Mouse (Mus musculus): ENCODE results near the gene Evpl.
A peak's percentile ranks its signal among the peaks of the same experiment; 100 is the strongest.

The Evpl gene

GRCm38 (mm10) chr11:116212847-116213246 is 25.0 kb downstream of the Evpl start:
- H3K27me3 ChIP-seq (ENCODE audit: insufficient read depth, low read length): no peaks in the 10 kb centered on the region
- H3K9me3 ChIP-seq (ENCODE audit: low read length): no peaks in the 10 kb centered on the region
- no peaks in the 10 kb centered on the region for H3K36me3 ChIP-seq (ENCODE audit: insufficient read depth, low read length)
- TF ChIP-seq POU5F1 (IDR thresholded peaks at IDR 0.05; ENCODE audit: borderline replicate concordance, low read length) (no peak), NANOG (IDR thresholded peaks at IDR 0.05; ENCODE audit: borderline replicate concordance, low read length) (no peak), CTCF (conservative IDR thresholded peaks at IDR 0.05; ENCODE audit: low read length) (no peak)
- no peak overlapping the region for H3K4me3 ChIP-seq (replicated peaks; ENCODE audit: low read length)
- peaks cover 52% of the 10 kb centered on the region for H3K4me1 ChIP-seq (replicated peaks; ENCODE audit: low read depth, low read length)

- no peak overlapping the region for H3K4me3 ChIP-seq (replicated peaks; ENCODE audit: low read length)
Measured at GRCm38 (mm10) chr11:116210696-116211095, 27.2 kb downstream of the Evpl start.

GRCm38 (mm10) chr11:116209257-116209656 is 28.6 kb downstream of the Evpl start:
- H3K4me1 ChIP-seq (replicated peaks; ENCODE audit: low read depth, low read length): peaks cover 37% of the 10 kb centered on the region

More at GRCm38 (mm10) chr11:116210696-116211095, 27.2 kb downstream of the Evpl start:
- TF ChIP-seq POU5F1 (IDR thresholded peaks at IDR 0.05; ENCODE audit: borderline replicate concordance, low read length) (no peak), NANOG (IDR thresholded peaks at IDR 0.05; ENCODE audit: borderline replicate concordance, low read length) (no peak), CTCF (conservative IDR thresholded peaks at IDR 0.05; ENCODE audit: low read length) (no peak)
- H3K4me1 ChIP-seq (replicated peaks; ENCODE audit: low read depth, low read length): peaks cover 47% of the 10 kb centered on the region
- peaks cover 13% of the 10 kb centered on the region for H3K36me3 ChIP-seq (ENCODE audit: insufficient read depth, low read length)
- no peaks in the 10 kb centered on the region for H3K27me3 ChIP-seq (ENCODE audit: insufficient read depth, low read length)
- H3K9me3 ChIP-seq (ENCODE audit: low read length): no peaks in the 10 kb centered on the region

GRCm38 (mm10) chr11:116208660-116209059 is 29.2 kb downstream of the Evpl start:
- Histone ChIP-seq H3K4me1 (replicated peaks; ENCODE audit: low read depth, low read length) (peaks cover 37% of the 10 kb centered on the region), H3K36me3 (ENCODE audit: insufficient read depth, low read length) (peaks cover 21% of the 10 kb centered on the region), H3K4me3 (replicated peaks; ENCODE audit: low read length) (no peak overlapping the region), H3K9me3 (ENCODE audit: low read length) (no peaks in the 10 kb centered on the region), H3K27me3 (ENCODE audit: insufficient read depth, low read length) (no peaks in the 10 kb centered on the region)
- TF ChIP-seq CTCF (conservative IDR thresholded peaks at IDR 0.05; ENCODE audit: low read length) (no peak), NANOG (IDR thresholded peaks at IDR 0.05; ENCODE audit: borderline replicate concordance, low read length) (no peak), POU5F1 (IDR thresholded peaks at IDR 0.05; ENCODE audit: borderline replicate concordance, low read length) (no peak)

More at GRCm38 (mm10) chr11:116209257-116209656, 28.6 kb downstream of the Evpl start:
- H3K36me3 ChIP-seq (ENCODE audit: insufficient read depth, low read length): peaks cover 21% of the 10 kb centered on the region
- H3K27me3 ChIP-seq (ENCODE audit: insufficient read depth, low read length): no peaks in the 10 kb centered on the region
- no peaks in the 10 kb centered on the region for H3K9me3 ChIP-seq (ENCODE audit: low read length)
- no peak overlapping the region for H3K4me3 ChIP-seq (replicated peaks; ENCODE audit: low read length)
- TF ChIP-seq CTCF (conservative IDR thresholded peaks at IDR 0.05; ENCODE audit: low read length) (no peak), NANOG (IDR thresholded peaks at IDR 0.05; ENCODE audit: borderline replicate concordance, low read length) (no peak), POU5F1 (IDR thresholded peaks at IDR 0.05; ENCODE audit: borderline replicate concordance, low read length) (no peak)

- no peak overlapping the region for H3K4me3 ChIP-seq (replicated peaks; ENCODE audit: low read length)
- peaks cover 21% of the 10 kb centered on the region for H3K36me3 ChIP-seq (ENCODE audit: insufficient read depth, low read length)
- H3K27me3 ChIP-seq (ENCODE audit: insufficient read depth, low read length): no peaks in the 10 kb centered on the region
- TF ChIP-seq POU5F1 (IDR thresholded peaks at IDR 0.05; ENCODE audit: borderline replicate concordance, low read length): no peak
- no peak for TF ChIP-seq CTCF (conservative IDR thresholded peaks at IDR 0.05; ENCODE audit: low read length)
- no peak for TF ChIP-seq NANOG (IDR thresholded peaks at IDR 0.05; ENCODE audit: borderline replicate concordance, low read length)
- H3K9me3 ChIP-seq (ENCODE audit: low read length): no peaks in the 10 kb centered on the region
- peaks cover 30% of the 10 kb centered on the region for H3K4me1 ChIP-seq (replicated peaks; ENCODE audit: low read depth, low read length)
Measured at GRCm38 (mm10) chr11:116206678-116207077, 31.2 kb downstream of the Evpl start.

GRCm38 (mm10) chr11:116203150-116203549 is 34.7 kb downstream of the Evpl start:
- H3K36me3 ChIP-seq (ENCODE audit: insufficient read depth, low read length): peaks cover 21% of the 10 kb centered on the region
- H3K9me3 ChIP-seq (ENCODE audit: low read length): no peaks in the 10 kb centered on the region
- H3K27me3 ChIP-seq (ENCODE audit: insufficient read depth, low read length): no peaks in the 10 kb centered on the region
- H3K4me3 ChIP-seq (replicated peaks; ENCODE audit: low read length): no peak overlapping the region
- peaks cover 19% of the 10 kb centered on the region for H3K4me1 ChIP-seq (replicated peaks; ENCODE audit: low read depth, low read length)
- TF ChIP-seq CTCF (conservative IDR thresholded peaks at IDR 0.05; ENCODE audit: low read length) (no peak), NANOG (IDR thresholded peaks at IDR 0.05; ENCODE audit: borderline replicate concordance, low read length) (no peak), POU5F1 (IDR thresholded peaks at IDR 0.05; ENCODE audit: borderline replicate concordance, low read length) (no peak)

- no peaks in the 10 kb centered on the region for H3K27me3 ChIP-seq (ENCODE audit: insufficient read depth, low read length)
- peaks cover 25% of the 10 kb centered on the region for H3K4me1 ChIP-seq (replicated peaks; ENCODE audit: low read depth, low read length)
- no peak for TF ChIP-seq CTCF (conservative IDR thresholded peaks at IDR 0.05; ENCODE audit: low read length)
- TF ChIP-seq POU5F1 (IDR thresholded peaks at IDR 0.05; ENCODE audit: borderline replicate concordance, low read length): no peak
- TF ChIP-seq NANOG (IDR thresholded peaks at IDR 0.05; ENCODE audit: borderline replicate concordance, low read length): no peak
- H3K9me3 ChIP-seq (ENCODE audit: low read length): no peaks in the 10 kb centered on the region
- peaks cover 27% of the 10 kb centered on the region for H3K36me3 ChIP-seq (ENCODE audit: insufficient read depth, low read length)
- H3K4me3 ChIP-seq (replicated peaks; ENCODE audit: low read length): no peak overlapping the region
Measured at GRCm38 (mm10) chr11:116201151-116201550, 36.7 kb downstream of the Evpl start.

- peaks cover 24% of the 10 kb centered on the region for H3K4me1 ChIP-seq (replicated peaks; ENCODE audit: low read depth, low read length)
- no peaks in the 10 kb centered on the region for H3K27me3 ChIP-seq (ENCODE audit: insufficient read depth, low read length)
- H3K36me3 ChIP-seq (ENCODE audit: insufficient read depth, low read length): peaks cover 14% of the 10 kb centered on the region
- H3K9me3 ChIP-seq (ENCODE audit: low read length): no peaks in the 10 kb centered on the region
- TF ChIP-seq POU5F1 (IDR thresholded peaks at IDR 0.05; ENCODE audit: borderline replicate concordance, low read length): no peak
- TF ChIP-seq CTCF (conservative IDR thresholded peaks at IDR 0.05; ENCODE audit: low read length): no peak
- TF ChIP-seq NANOG (IDR thresholded peaks at IDR 0.05; ENCODE audit: borderline replicate concordance, low read length): no peak
- H3K4me3 ChIP-seq (replicated peaks; ENCODE audit: low read length): peak within 1 kb of the TSS; percentile 89
Measured at GRCm38 (mm10) chr11:116198639-116199531, 39.0 kb downstream of the Evpl start, which contains the start of the genes Ten1 and Acox1. Gene Ten1, plus strand, starts transcription at chr11:116198855. Gene Acox1, minus strand, starts transcription at chr11:116199045.

All from E14TG2a.4 (cell line).